Mouse (Mus musculus) midbrain, embryonic 16.5 days (tissue): ENCODE measurements at regions not wholly inside any gene's neighbourhood (a gene's known extent, or its start where the extent isn't known, plus 50 kb on each side); places are given as distances from the start of the nearest gene placed in this dataset.

Experiments
- ATAC-seq: fragments of 200-750 bp; cut with Nextera tagmentation; 2 replicates; pipeline ENCODE4 v1.8.0; 2017; ENCODE audit warnings: moderate TSS enrichment
- H3K27ac ChIP-seq: fragments of 300-500 bp; sonication (generic); 2 replicates; pipeline ENCODE4 v1.5.1; 2014; ENCODE audit warnings: mild to moderate bottlenecking, low read length, mixed read lengths
- H3K27me3 ChIP-seq: fragments of 300-500 bp; sonication (generic); 2 replicates; pipeline ENCODE4 v1.6.1; 2014; ENCODE audit warnings: low read depth, low read length, mixed read lengths; ENCODE audit not compliant: control insufficient read depth, insufficient read depth
- H3K36me3 ChIP-seq: fragments of 300-500 bp; sonication (generic); 2 replicates; pipeline ENCODE4 v1.6.1; 2014; ENCODE audit warnings: mild to moderate bottlenecking, low read length, moderate library complexity, mixed read lengths; ENCODE audit not compliant: control insufficient read depth, insufficient read depth
- H3K4me1 ChIP-seq: fragments of 300-500 bp; sonication (generic); 2 replicates; pipeline ENCODE4 v1.6.1; 2014; ENCODE audit warnings: mild to moderate bottlenecking, low read length, mixed read lengths; ENCODE audit not compliant: control insufficient read depth, insufficient read depth
- H3K4me2 ChIP-seq: fragments of 300-500 bp; sonication (generic); 2 replicates; pipeline ENCODE4 v1.6.1; 2014; ENCODE audit warnings: mild to moderate bottlenecking, low read length, mixed read lengths
- H3K4me3 ChIP-seq: fragments of 300-500 bp; sonication (generic); 2 replicates; pipeline ENCODE4 v1.5.1; 2014; ENCODE audit warnings: low read depth, mild to moderate bottlenecking, low read length, moderate library complexity, mixed read lengths
- H3K9ac ChIP-seq: fragments of 300-500 bp; sonication (generic); 2 replicates; pipeline ENCODE4 v1.6.1; 2014; ENCODE audit warnings: low read depth, low read length, mixed read lengths
- H3K9me3 ChIP-seq: fragments of 300-500 bp; sonication (generic); replicated peaks from 2 replicates; pipeline ENCODE4 v1.6.1; 2014; ENCODE audit warnings: mild to moderate bottlenecking, low read length, mixed read lengths; ENCODE audit not compliant: control insufficient read depth, poor library complexity, severe bottlenecking
- WGBS: fragments of 180-500 bp; shearing (Covaris S2); extraction: QIAGEN DNeasy Blood & Tissue Kit; methylation state at CpG from one replicate; pipeline ENCODE4 v1.1.7; 2014; 5-methylcytosine and 5-hydroxymethylcytosine counted together

DNA sequence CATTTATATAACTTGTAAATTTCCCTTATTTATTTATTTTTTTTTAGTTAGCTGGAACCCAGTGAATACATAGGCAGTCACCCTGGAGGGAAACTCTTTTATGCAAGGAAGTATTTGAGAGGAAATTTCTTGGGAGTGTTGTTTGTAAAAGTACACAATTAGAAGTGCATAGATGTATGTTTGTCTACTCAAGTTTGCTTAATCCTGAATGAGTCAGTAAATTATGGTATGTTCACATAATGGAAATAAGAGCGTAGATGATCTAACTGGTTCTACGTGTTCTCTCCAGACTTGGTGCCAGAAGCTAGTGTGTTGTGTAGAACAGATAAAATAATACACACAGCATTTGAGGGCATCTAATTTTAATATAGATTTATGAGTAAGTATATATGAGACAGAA is 310.5 kb downstream of the Klf5 start:
- Histone ChIP-seq H3K27me3 (no peaks in the 10 kb centered on the region), H3K9ac (no peak overlapping the region), H3K36me3 (no peaks in the 10 kb centered on the region), H3K4me2 (no peak overlapping the region), H3K4me1 (no peaks in the 10 kb centered on the region), H3K4me3 (no peak overlapping the region), H3K9me3 (no peaks in the 10 kb centered on the region), H3K27ac (no peak overlapping the region)
- WGBS = 97% methylated on average over 2 of the region's 2 CpGs
- ATAC-seq = no peak

DNA sequence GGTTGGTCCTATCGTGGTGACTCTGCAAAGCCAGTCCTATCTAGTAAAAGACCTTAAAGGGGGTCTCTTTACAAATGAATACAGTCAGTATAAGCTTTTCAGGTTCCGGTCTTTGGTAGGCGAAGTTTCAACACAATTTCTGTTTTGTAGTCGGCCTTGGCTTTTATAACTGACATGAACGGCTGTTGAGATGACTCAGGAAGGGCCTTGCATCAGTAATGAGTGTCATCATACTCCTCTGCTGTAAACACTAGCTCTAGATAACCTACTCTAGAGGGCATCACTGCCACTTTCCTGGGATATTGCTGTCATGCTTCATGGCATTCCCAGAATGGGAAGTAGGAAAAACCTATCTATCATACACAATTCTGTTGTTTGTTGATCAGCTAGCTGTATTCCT is 312.9 kb downstream of the Klf5 start:
- Histone ChIP-seq H3K9me3 (no peaks in the 10 kb centered on the region), H3K4me2 (no peak overlapping the region), H3K4me3 (no peak overlapping the region), H3K4me1 (no peaks in the 10 kb centered on the region), H3K27ac (no peak overlapping the region), H3K36me3 (no peaks in the 10 kb centered on the region), H3K9ac (no peak overlapping the region), H3K27me3 (no peaks in the 10 kb centered on the region)
- WGBS = 91% methylated on average over 5 of the region's 5 CpGs
- no peak for ATAC-seq

DNA sequence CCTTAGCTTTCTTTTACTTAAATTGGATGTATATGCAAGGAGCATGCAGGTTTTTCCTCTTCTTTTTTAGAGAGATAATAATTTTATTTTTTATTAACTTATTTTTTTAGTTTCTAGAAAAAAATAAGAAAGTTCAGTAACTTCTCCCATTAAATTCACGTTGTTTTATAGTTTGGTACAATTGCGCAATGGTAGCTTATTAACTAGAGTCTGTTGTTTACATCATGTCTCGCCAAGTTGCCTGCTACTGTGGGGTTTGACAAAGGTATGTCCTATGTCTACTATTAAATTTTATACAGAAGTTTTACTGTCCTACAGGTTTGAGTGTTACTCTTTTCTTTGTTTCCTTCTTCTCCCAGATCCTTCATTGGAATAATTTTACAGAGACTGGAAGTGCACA is 313.6 kb downstream of the Klf5 start:
- no peaks in the 10 kb centered on the region for H3K36me3 ChIP-seq
- no peak overlapping the region for H3K4me3 ChIP-seq
- no peak overlapping the region for H3K4me2 ChIP-seq
- no peak overlapping the region for H3K9ac ChIP-seq
- H3K27me3 ChIP-seq = no peaks in the 10 kb centered on the region
- WGBS = 92% methylated on average over 3 of the region's 3 CpGs
- H3K4me1 ChIP-seq = peaks cover 4% of the 10 kb centered on the region
- no peak overlapping the region for H3K27ac ChIP-seq
- ATAC-seq = no peak
- no peaks in the 10 kb centered on the region for H3K9me3 ChIP-seq

DNA sequence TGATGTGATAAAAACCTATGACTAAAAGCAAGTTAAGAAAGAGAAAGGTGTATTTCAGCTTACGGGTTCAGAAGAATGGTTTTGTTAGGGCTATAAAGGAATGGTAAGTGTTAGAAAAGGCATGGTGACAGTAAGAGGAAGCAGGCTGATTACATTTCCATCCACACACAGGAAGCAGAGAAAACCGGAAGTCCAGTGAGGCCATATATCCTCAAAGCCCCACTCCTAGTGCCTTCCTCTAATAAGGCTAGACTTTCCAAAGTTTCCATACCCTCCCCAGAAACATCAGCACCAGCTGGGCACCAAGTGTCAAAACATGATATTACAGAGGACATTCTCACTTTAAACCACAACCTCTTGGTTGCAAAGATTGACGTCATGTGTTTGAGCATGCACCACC is 316.3 kb downstream of the Klf5 start:
- no peak for ATAC-seq
- H3K36me3 ChIP-seq = no peaks in the 10 kb centered on the region
- H3K27ac ChIP-seq = no peak overlapping the region
- 94% methylated on average over 3 of the region's 3 CpGs for WGBS
- no peak overlapping the region for H3K9ac ChIP-seq
- H3K4me1 ChIP-seq = peaks cover 4% of the 10 kb centered on the region
- H3K4me2 ChIP-seq = no peak overlapping the region
- H3K9me3 ChIP-seq = no peaks in the 10 kb centered on the region
- no peaks in the 10 kb centered on the region for H3K27me3 ChIP-seq
- H3K4me3 ChIP-seq = no peak overlapping the region

DNA sequence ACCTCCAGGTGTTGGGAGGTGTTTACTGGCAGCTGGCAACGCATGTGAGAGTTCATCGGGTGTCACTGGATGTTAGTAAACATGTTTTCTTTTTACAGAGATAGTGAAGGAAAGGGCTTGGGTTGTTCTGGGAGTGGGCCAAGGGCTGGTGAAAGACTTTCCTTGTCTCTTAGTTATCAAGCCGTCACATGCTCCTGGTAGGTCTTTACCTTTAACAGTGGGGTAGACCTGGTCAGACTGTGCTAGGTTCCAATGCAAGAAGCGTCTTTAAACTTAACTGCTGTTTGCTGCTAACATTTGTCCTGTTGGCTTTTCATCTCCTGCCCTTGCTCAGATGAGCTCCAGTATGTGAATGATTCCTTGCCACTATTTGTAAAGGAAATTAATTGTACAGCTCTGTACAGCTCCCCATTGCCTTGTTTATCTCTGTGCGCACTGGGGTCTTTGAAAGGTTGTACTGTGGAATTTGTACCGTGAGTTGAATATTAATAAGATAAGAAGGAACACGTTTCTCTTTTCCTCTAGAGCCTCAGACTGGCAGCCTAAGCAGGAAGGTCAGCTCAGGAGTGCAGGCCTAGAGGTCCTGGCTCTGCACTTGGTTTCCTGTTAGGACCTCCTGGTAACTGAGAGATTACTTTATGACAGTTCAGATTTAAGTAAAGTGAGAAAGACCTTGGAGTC is 318.3 kb downstream of the Klf5 start:
- WGBS = 52% methylated on average over 7 of the region's 7 CpGs
- no peak for ATAC-seq
- H3K4me3 ChIP-seq = no peak overlapping the region
- no peak overlapping the region for H3K27ac ChIP-seq
- H3K9me3 ChIP-seq = no peaks in the 10 kb centered on the region
- H3K9ac ChIP-seq = no peak overlapping the region
- H3K4me1 ChIP-seq = peaks cover 4% of the 10 kb centered on the region
- H3K36me3 ChIP-seq = no peaks in the 10 kb centered on the region
- H3K4me2 ChIP-seq = no peak overlapping the region
- H3K27me3 ChIP-seq = no peaks in the 10 kb centered on the region

DNA sequence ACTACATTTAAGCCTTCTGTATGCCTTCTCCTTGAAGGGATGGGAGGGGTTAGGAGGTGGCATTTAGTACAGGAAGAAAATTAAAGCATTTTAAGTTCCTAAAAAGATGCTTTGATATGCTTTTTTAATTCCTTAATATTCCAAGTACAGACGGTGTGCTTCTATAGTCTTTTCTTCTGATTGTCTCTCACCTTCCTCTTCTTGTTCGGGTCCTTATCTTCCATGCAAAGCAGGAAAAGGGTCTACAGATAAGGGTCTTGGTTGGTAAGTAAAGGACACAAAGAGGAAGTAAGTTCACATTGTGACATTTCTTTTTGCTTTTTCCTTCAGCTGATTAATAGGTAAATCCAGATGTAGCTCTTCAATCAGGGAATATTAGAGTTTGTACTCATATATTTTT is 318.9 kb downstream of the Klf5 start:
- H3K27me3 ChIP-seq = no peaks in the 10 kb centered on the region
- H3K9ac ChIP-seq = no peak overlapping the region
- no peak overlapping the region for H3K4me2 ChIP-seq
- WGBS = 86% methylated on average over 2 of the region's 2 CpGs
- H3K36me3 ChIP-seq = no peaks in the 10 kb centered on the region
- no peak for ATAC-seq
- H3K4me1 ChIP-seq = peaks cover 4% of the 10 kb centered on the region
- H3K9me3 ChIP-seq = no peaks in the 10 kb centered on the region
- H3K4me3 ChIP-seq = no peak overlapping the region
- no peak overlapping the region for H3K27ac ChIP-seq

DNA sequence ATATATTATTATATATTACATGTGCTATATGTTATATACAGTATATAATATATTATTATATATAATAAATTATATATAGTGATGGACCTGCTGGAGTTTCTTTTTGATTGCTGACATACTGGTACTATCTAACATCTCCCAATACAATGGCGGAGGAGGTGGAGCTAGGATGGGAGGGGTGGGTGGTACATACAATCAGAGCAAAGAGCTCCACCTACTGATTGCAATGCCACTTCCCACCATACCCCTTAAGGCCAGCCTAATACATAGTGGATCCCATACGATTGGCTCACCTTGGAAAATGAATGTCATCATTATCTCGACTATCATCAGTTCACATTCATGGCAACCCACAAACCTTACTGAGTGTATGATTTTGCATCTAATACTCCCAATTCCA is 323.0 kb downstream of the Klf5 start:
- no peak overlapping the region for H3K4me3 ChIP-seq
- no peak overlapping the region for H3K4me2 ChIP-seq
- H3K27me3 ChIP-seq = no peaks in the 10 kb centered on the region
- no peak overlapping the region for H3K9ac ChIP-seq
- H3K4me1 ChIP-seq = peaks cover 4% of the 10 kb centered on the region
- ATAC-seq = no peak
- 94% methylated on average over 3 of the region's 3 CpGs for WGBS
- no peaks in the 10 kb centered on the region for H3K36me3 ChIP-seq
- no peak overlapping the region for H3K27ac ChIP-seq
- no peaks in the 10 kb centered on the region for H3K9me3 ChIP-seq

DNA sequence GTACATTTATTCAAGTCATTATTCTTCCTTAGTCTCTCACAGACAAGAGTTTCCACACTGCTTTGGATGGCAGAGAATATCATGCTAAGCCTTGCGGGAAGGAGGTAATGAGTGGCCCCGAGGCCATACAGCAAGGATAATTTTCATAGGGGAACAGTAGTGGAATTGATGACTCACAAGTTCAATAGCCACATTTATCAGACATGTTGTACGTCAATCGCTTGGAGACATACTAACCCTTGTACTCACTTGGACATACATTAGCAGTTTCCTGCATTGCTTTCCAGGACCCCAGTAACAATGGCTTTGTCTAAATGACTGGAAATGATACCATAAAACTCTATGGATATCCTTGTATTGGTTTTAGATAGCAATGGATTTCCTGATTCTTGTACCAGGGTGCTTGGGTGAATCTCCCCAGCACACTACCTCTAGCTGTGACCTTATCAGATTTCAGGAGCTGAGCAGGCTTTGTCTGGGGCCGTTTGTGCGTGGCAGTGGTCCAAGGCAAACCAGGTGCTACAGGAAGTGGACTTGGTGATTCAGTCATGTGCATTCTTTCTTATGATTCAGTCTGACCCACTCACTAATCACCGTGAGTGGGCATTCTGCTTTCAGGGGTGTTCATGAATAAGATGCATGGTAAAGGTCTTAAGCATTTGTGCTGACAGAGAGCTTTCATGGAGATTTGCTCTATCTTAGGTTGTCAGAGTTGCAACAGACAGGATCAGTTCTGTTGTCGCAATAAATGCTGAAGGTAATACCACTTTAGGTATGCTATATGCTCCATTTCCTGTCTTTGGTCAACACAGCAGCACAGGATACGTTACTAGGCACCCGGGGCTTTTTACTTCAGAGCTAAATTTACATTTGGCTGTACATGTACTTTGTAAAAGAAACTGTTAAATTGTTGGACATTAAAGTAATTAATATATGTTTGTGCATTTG is 326.2 kb downstream of the Klf5 start:
- WGBS = 81% methylated on average over 10 of the region's 10 CpGs
- no peaks in the 10 kb centered on the region for H3K9me3 ChIP-seq

DNA sequence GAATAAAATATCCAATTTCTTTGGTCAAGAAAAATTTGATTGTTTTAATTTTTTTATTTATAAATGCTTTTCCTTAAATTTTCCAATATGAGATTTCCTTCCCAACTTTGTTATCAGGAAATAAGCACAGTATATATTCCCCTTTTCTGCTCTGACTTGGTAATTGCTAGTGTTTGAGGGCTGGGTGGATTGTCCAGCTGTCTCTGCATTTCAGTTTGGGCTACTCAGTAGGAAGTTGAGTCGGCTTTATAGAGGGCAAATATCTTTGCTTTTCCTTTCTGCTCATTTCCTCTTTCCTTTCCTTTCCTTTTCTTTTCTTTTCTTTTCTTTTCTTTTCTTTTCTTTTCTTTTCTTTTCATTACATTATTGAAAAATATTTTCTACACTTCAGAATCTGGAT is 329.1 kb downstream of the Klf5 start:
- no peaks in the 10 kb centered on the region for H3K4me1 ChIP-seq
- 82% methylated on average over 1 of the region's 1 CpGs for WGBS
- H3K4me3 ChIP-seq = no peak overlapping the region
- H3K27ac ChIP-seq = no peak overlapping the region
- H3K4me2 ChIP-seq = no peak overlapping the region
- no peaks in the 10 kb centered on the region for H3K36me3 ChIP-seq
- no peaks in the 10 kb centered on the region for H3K27me3 ChIP-seq
- no peak for ATAC-seq
- no peak overlapping the region for H3K9ac ChIP-seq
- no peaks in the 10 kb centered on the region for H3K9me3 ChIP-seq

More for the DNA sequence above, 326.2 kb downstream of the Klf5 start:
- H3K27me3 ChIP-seq = no peaks in the 10 kb centered on the region
- H3K36me3 ChIP-seq = no peaks in the 10 kb centered on the region
- no peak overlapping the region for H3K4me2 ChIP-seq
- no peak overlapping the region for H3K4me3 ChIP-seq
- H3K27ac ChIP-seq = no peak overlapping the region
- H3K4me1 ChIP-seq = no peaks in the 10 kb centered on the region
- no peak for ATAC-seq
- H3K9ac ChIP-seq = no peak overlapping the region
